Comparison of ENCODE assay signal across 9 mouse cellular contexts in genomic region chr4:118289960-118290415, GRCm38 (mm10). TPM values are rescaled to one million over a fixed set of nuclear protein-coding genes. Genes with fewer than 3 reads are reported as not detected.
DNase-seq lines count a peak whose midpoint lies in the region; ATAC-seq lines count a peak whose summit lies in the region.
"Had no signal": no experiment of that assay in that cellular context is flagged by ENCODE, and none has a peak within 500 bp of the region (broad histone marks: within the 10 kb centered on the region; RNA-seq: fewer than 3 reads in every experiment).

No protein-coding gene starts in this region.

- H3K9ac ChIP-seq in heart, embryonic 15.5 days, result peak overlapping the region; percentile 85
- peak overlapping the region; percentile 98 for H3K9ac ChIP-seq in embryonic facial prominence, embryonic 12.5 days
- H3K9ac ChIP-seq in intestine, embryonic 16.5 days (ENCODE audit: low read depth, low read length), result peak overlapping the region; percentile 92

- no peaks in the 10 kb centered on the region for H3K9me3 ChIP-seq in heart, embryonic 15.5 days (replicated peaks)
- H3K9me3 ChIP-seq in embryonic facial prominence, embryonic 12.5 days, result no peaks in the 10 kb centered on the region
- H3K9me3 ChIP-seq in intestine, embryonic 16.5 days (ENCODE audit: control insufficient read depth, low read length), result no peaks in the 10 kb centered on the region

- H3K27me3 ChIP-seq in heart, embryonic 15.5 days, result 0 out of 2 replicates have a peak, but pooled peaks cover 4% of the 10 kb centered on the region
- no peaks in the 10 kb centered on the region for H3K27me3 ChIP-seq in embryonic facial prominence, embryonic 12.5 days
- H3K27me3 ChIP-seq in intestine, embryonic 16.5 days (replicated peaks; ENCODE audit: control insufficient read depth, insufficient read depth, low read length), result no peaks in the 10 kb centered on the region

- H3K4me1 ChIP-seq in heart, embryonic 15.5 days (replicated peaks), result peaks cover 27% of the 10 kb centered on the region
- H3K4me1 ChIP-seq in embryonic facial prominence, embryonic 12.5 days, result peaks cover 25% of the 10 kb centered on the region
- H3K4me1 ChIP-seq in intestine, embryonic 16.5 days (ENCODE audit: control insufficient read depth, insufficient read depth, low read length), result peaks cover 36% of the 10 kb centered on the region

- H3K4me2 ChIP-seq in heart, embryonic 15.5 days, result peak overlapping the region; percentile 86
- peak overlapping the region; percentile 70 for H3K4me2 ChIP-seq in embryonic facial prominence, embryonic 12.5 days (replicated peaks)
- H3K4me2 ChIP-seq in intestine, embryonic 16.5 days (ENCODE audit: low read depth, low read length), result peak overlapping the region; percentile 74

- WGBS in heart, embryonic 15.5 days, result 6% methylated on average over 12 of the region's 12 CpGs
- WGBS in embryonic facial prominence, embryonic 12.5 days, result under 1% methylated on average over 12 of the region's 12 CpGs
- WGBS in intestine, embryonic 16.5 days, result 2% methylated on average over 12 of the region's 12 CpGs

- H3K36me3 ChIP-seq in heart, embryonic 15.5 days, result no peaks in the 10 kb centered on the region
- H3K36me3 ChIP-seq in embryonic facial prominence, embryonic 12.5 days, result peaks cover 7% of the 10 kb centered on the region; the same call in 1 of the 2 replicates
- no peaks in the 10 kb centered on the region for H3K36me3 ChIP-seq in intestine, embryonic 16.5 days (ENCODE audit: control insufficient read depth, insufficient read depth, low read length)

- H3K27ac ChIP-seq in heart, embryonic 15.5 days, result peak overlapping the region; percentile 81
- H3K27ac ChIP-seq in embryonic facial prominence, embryonic 12.5 days, result peak overlapping the region; percentile 95
- H3K27ac ChIP-seq in intestine, embryonic 16.5 days (ENCODE audit: low read length), result peak overlapping the region; percentile 89
- H3K27ac ChIP-seq: macrophage had no signal

- intact Hi-C loops in gastrocnemius, postnatal 36 days (cut with DNase I), result loop anchor here (5.0 kb wide), 1 partner anchor 358 kb away; no protein-coding TSS in a partner anchor

- 0 out of 2 replicates have a peak, but pooled peaks have one; percentile 23 for ATAC-seq in heart, embryonic 15.5 days (replicated peaks; ENCODE audit: insufficient number of reproducible peaks, insufficient read depth, low FRiP score, low read depth)
- ATAC-seq in embryonic facial prominence, embryonic 12.5 days (ENCODE audit: insufficient number of reproducible peaks, insufficient read depth, low FRiP score, low TSS enrichment), result peak; percentile 7; the same call in 1 of the 2 replicates
- peak; percentile 8 for ATAC-seq in intestine, embryonic 16.5 days

- peak overlapping the region; percentile 80 for H3K4me3 ChIP-seq in heart, embryonic 15.5 days
- H3K4me3 ChIP-seq in embryonic facial prominence, embryonic 12.5 days, result peak overlapping the region; percentile 94
- peak overlapping the region; percentile 79 for H3K4me3 ChIP-seq in intestine, embryonic 16.5 days (ENCODE audit: low read length)

- no peak for DNase-seq in heart, adult 9 months (ENCODE audit: low spot score in 2 of 2)
- peak; percentile 57 for DNase-seq in lung, postnatal 14 days
- peak; percentile 34 to 45 for DNase-seq in thymus, adult 18-20 months
- DNase-seq in gastrocnemius, postnatal 36 days, result no peak
- no peak for DNase-seq in adrenal gland, adult 2 months

RNA-seq across cellular contexts. Expression of gene Ptprf, which starts 1.2 kb away (rescaled TPM):
- 16.7 and 32.2 TPM in 2 replicates for polyA plus RNA-seq in heart, embryonic 15.5 days (2015; fragmentation: Nextera tagmentation; extraction: Ambion mirVana)
- polyA plus RNA-seq in embryonic facial prominence, embryonic 12.5 days (2016; fragmentation: Nextera tagmentation; extraction: Ambion mirVana), result 90.7 and 98.6 TPM in 2 replicates
- polyA plus RNA-seq in intestine, embryonic 16.5 days (2015; fragmentation: Nextera tagmentation; extraction: Ambion mirVana), result 45.8 and 54.8 TPM in 2 replicates
- total RNA-seq in gastrocnemius, postnatal 36 days (2021), result 1 to 10 TPM; 2.7 to 3.0 TPM
- total RNA-seq in adrenal gland, adult 2 months (2021), result 10 to 100 TPM; 34.9 to 87.8 TPM
- 43.2 and 43.3 TPM in 2 replicates for polyA plus RNA-seq in adrenal gland, adult 2 months (2012; rRNA removed)

Comparison
In these comparisons a context has a peak if more than half of its experiments do, and no peak if none do; other contexts are left out.
1. DNase-seq: peak in lung, postnatal 14 days (single experiment) and thymus, adult 18-20 months (2 of 2); none in heart, adult 9 months (0 of 2), gastrocnemius, postnatal 36 days (0 of 2) and adrenal gland, adult 2 months (single experiment).
2. Peak in every context shown above with its lines, with median percentiles within 50 percentile points of each other: ATAC-seq, H3K27ac ChIP-seq, H3K4me2 ChIP-seq, H3K4me3 ChIP-seq and H3K9ac ChIP-seq.